Mouse (Mus musculus): ENCODE results near the gene Chd9. TPM values are rescaled to one million over a fixed set of nuclear protein-coding genes. Genes with fewer than 3 reads are reported as not detected.
"Not testable (repeated sequence)": the region's sequence is repeated elsewhere in the genome, so short reads cannot be mapped to it uniquely, and the experiment has no call there.

Chd9 gene
- polyA plus RNA-seq, 1 experiment from 2014 or later = 117 TPM

GRCm38 (mm10) chr8:90882088-90882691 is 54.0 kb downstream of the Chd9 start:
- 81% methylated on average over 16 of the region's 16 CpGs for WGBS
- H3K4me1 ChIP-seq (replicated peaks; ENCODE audit: insufficient read depth, low read length) = peaks cover 7% of the 10 kb centered on the region
- no peak overlapping the region for H3K27ac ChIP-seq
- no peak for TF ChIP-seq CTCF (IDR thresholded peaks at IDR 0.05; ENCODE audit: low read depth)
- H3K36me3 ChIP-seq (ENCODE audit: insufficient read depth, low read length) = no peaks in the 10 kb centered on the region
- no peak overlapping the region for H3K4me3 ChIP-seq (replicated peaks; ENCODE audit: low read depth, low read length)
- no peak overlapping the region for H3K4me2 ChIP-seq (ENCODE audit: low read length)
- H3K9me3 ChIP-seq (replicated peaks; ENCODE audit: low read length) = no peaks in the 10 kb centered on the region
- DNase-seq (ENCODE audit: low spot score) = no peak
- no peak overlapping the region for H3K9ac ChIP-seq (ENCODE audit: low read depth, low read length)
- H3K27me3 ChIP-seq (ENCODE audit: insufficient read depth, low read length) = no peaks in the 10 kb centered on the region
- ATAC-seq (replicated peaks; ENCODE audit: low FRiP score, low read depth) = no peak

DNA sequence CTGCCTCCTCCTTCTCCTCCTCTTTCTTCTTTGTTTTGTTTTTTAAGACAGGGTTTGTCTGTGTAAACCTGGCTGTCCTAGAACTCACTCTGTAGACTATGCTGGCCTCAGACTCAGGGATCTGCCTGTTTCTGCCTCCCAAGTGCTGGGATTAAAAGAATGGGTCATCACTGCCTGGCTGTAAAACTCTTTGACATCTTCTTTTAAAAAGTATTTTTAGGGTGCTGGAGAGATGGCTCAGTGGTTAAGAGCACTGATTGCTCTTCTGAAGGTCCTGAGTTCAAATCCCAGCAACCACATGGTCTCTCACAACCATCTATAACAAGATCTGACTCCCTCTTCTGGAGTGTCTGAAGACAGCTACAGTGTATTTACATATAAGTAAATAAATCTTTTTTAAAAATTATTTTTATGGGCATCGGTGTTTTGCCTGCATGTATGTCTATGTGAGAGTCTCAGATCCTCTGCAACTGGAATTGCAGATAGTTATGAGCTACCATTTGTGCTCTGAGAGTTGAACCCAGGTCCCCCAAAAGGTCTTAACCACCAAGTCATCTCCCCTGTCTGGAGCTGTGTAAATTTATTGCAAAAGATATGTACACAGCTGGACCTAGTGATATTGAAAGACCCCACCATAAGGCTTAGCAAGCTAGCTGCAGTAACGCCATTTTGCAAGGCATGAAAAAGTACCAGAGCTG is 57.7 kb downstream of the Chd9 start:
- Histone ChIP-seq H3K9ac (ENCODE audit: low read depth, low read length) (no peak overlapping the region), H3K36me3 (ENCODE audit: insufficient read depth, low read length) (no peaks in the 10 kb centered on the region), H3K27me3 (ENCODE audit: insufficient read depth, low read length) (no peaks in the 10 kb centered on the region), H3K9me3 (replicated peaks; ENCODE audit: low read length) (no peaks in the 10 kb centered on the region), H3K4me1 (replicated peaks; ENCODE audit: insufficient read depth, low read length) (no peaks in the 10 kb centered on the region), H3K4me2 (ENCODE audit: low read length) (no peak overlapping the region), H3K4me3 (replicated peaks; ENCODE audit: low read depth, low read length) (no peak overlapping the region), H3K27ac (no peak overlapping the region)
- ATAC-seq (replicated peaks; ENCODE audit: low FRiP score, low read depth) = no peak
- TF ChIP-seq CTCF (IDR thresholded peaks at IDR 0.05; ENCODE audit: low read depth) = no peak
- WGBS = 54% methylated on average over 2 of the region's 2 CpGs
- DNase-seq (ENCODE audit: low spot score) = no peak

DNA sequence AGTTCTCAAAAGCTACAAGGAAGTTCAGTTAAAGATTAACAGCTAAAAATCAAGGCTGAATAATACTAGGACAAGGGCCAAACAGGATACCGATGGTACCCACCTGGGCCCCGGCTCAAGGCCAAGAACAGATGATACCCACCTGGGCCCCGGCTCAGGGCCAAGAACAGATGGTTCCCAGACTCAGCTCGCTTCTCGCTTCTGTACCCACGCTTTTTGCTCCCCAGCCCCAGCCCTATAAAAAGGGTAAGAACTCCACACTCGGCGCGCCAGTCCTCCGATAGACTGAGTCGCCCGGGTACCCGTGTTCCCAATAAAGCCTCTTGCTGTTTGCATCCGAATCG is 58.2 kb downstream of the Chd9 start:
- no CpG with 5 or more reads among the region's 15 CpGs for WGBS
- DNase-seq (ENCODE audit: low spot score); H3K27ac ChIP-seq: not testable (repeated sequence)

DNA sequence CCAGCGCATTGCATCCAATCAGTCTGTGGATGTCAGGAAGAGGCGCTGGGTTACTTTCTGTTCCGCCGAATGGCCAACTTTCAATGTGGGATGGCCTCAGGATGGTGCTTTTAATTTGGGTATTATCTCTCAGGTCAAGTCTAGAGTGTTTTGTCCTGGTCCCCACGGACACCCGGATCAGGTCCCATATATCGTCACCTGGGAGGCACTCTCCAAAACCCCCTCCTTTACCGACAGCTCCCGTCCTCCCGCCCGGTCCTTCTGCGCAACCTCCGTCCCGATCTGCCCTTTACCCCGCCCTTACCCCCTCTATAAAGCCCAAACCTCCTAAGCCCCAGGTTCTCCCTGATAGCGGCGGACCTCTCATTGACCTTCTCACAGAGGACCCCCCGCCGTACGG is 59.2 kb downstream of the Chd9 start:
- H3K4me2 ChIP-seq (ENCODE audit: low read length); H3K27ac ChIP-seq; H3K9me3 ChIP-seq (replicated peaks; ENCODE audit: low read length); DNase-seq (ENCODE audit: low spot score); H3K36me3 ChIP-seq (ENCODE audit: insufficient read depth, low read length); H3K27me3 ChIP-seq (ENCODE audit: insufficient read depth, low read length); H3K9ac ChIP-seq (ENCODE audit: low read depth, low read length); ATAC-seq (replicated peaks; ENCODE audit: low FRiP score, low read depth); H3K4me1 ChIP-seq (replicated peaks; ENCODE audit: insufficient read depth, low read length): not testable (repeated sequence)
- WGBS = no CpG with 5 or more reads among the region's 20 CpGs
- H3K4me3 ChIP-seq (replicated peaks; ENCODE audit: low read depth, low read length) = peak overlapping the region; percentile 26; the same call in 1 of the 2 replicates

More for the DNA sequence above, 58.2 kb downstream of the Chd9 start:
- not testable (repeated sequence) for H3K4me1 ChIP-seq (replicated peaks; ENCODE audit: insufficient read depth, low read length); H3K9me3 ChIP-seq (replicated peaks; ENCODE audit: low read length); H3K4me3 ChIP-seq (replicated peaks; ENCODE audit: low read depth, low read length); H3K4me2 ChIP-seq (ENCODE audit: low read length); ATAC-seq (replicated peaks; ENCODE audit: low FRiP score, low read depth); H3K27me3 ChIP-seq (ENCODE audit: insufficient read depth, low read length); H3K36me3 ChIP-seq (ENCODE audit: insufficient read depth, low read length); H3K9ac ChIP-seq (ENCODE audit: low read depth, low read length)

- ATAC-seq (replicated peaks; ENCODE audit: low FRiP score, low read depth) = no peak
- no peak for DNase-seq (ENCODE audit: low spot score)
- Histone ChIP-seq H3K4me2 (ENCODE audit: low read length) (no peak overlapping the region), H3K4me3 (replicated peaks; ENCODE audit: low read depth, low read length) (no peak overlapping the region), H3K9me3 (replicated peaks; ENCODE audit: low read length) (no peaks in the 10 kb centered on the region), H3K4me1 (replicated peaks; ENCODE audit: insufficient read depth, low read length) (no peaks in the 10 kb centered on the region), H3K27ac (no peak overlapping the region), H3K9ac (ENCODE audit: low read depth, low read length) (no peak overlapping the region), H3K27me3 (ENCODE audit: insufficient read depth, low read length) (no peaks in the 10 kb centered on the region), H3K36me3 (ENCODE audit: insufficient read depth, low read length) (no peaks in the 10 kb centered on the region)
- WGBS = 87% methylated on average over 8 of the region's 8 CpGs
- no peak for TF ChIP-seq CTCF (IDR thresholded peaks at IDR 0.05; ENCODE audit: low read depth)
These were observed 63.9 kb downstream of the Chd9 start for GRCm38 (mm10) chr8:90891872-90892578.

DNA sequence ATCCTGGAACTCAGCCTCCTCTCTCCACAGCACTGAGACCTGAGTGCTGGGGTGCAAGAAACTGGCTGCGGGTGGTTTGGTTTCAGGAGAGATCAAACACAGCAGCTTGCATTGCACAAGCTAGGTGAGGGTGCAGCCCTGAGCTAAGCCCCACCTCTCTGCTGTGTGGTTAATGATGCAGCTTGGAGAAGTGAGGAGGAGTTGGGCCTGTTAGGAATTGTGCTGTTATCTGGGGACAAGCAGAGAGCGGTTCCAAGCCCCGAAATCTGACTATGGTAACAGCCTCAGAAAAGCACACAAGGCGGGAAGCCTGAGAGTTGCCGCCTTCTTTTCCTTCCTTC is 64.4 kb downstream of the Chd9 start:
- H3K9ac ChIP-seq (ENCODE audit: low read depth, low read length) = no peak overlapping the region
- H3K27me3 ChIP-seq (ENCODE audit: insufficient read depth, low read length) = no peaks in the 10 kb centered on the region
- no peak overlapping the region for H3K27ac ChIP-seq
- ATAC-seq (replicated peaks; ENCODE audit: low FRiP score, low read depth) (0 out of 2 replicates have a peak, but pooled peaks have one; percentile 40), DNase-seq (ENCODE audit: low spot score) (peak; percentile 15)
- WGBS = 57% methylated on average over 5 of the region's 5 CpGs
- no peak overlapping the region for H3K4me2 ChIP-seq (ENCODE audit: low read length)
- no peak overlapping the region for H3K4me3 ChIP-seq (replicated peaks; ENCODE audit: low read depth, low read length)
- TF ChIP-seq CTCF (IDR thresholded peaks at IDR 0.05; ENCODE audit: low read depth) = no peak
- H3K4me1 ChIP-seq (replicated peaks; ENCODE audit: insufficient read depth, low read length) = no peaks in the 10 kb centered on the region
- H3K9me3 ChIP-seq (replicated peaks; ENCODE audit: low read length) = no peaks in the 10 kb centered on the region
- no peaks in the 10 kb centered on the region for H3K36me3 ChIP-seq (ENCODE audit: insufficient read depth, low read length)

Data from kidney, postnatal 0 days (tissue).